Mouse (Mus musculus) natural killer cell, adult 2 months (primary cell): ENCODE measurements around the gene Camk2b.
"Not testable (repeated sequence)": the region's sequence is repeated elsewhere in the genome, so short reads cannot be mapped to it uniquely, and the experiment has no call there.

Experiments used
- DNase-seq, 2 experiments: peaks; one replicate each; pipeline ENCODE4 v3.0.0; 2022; ENCODE audit warnings: low spot score in 2 of 2

Camk2b gene

DNA sequence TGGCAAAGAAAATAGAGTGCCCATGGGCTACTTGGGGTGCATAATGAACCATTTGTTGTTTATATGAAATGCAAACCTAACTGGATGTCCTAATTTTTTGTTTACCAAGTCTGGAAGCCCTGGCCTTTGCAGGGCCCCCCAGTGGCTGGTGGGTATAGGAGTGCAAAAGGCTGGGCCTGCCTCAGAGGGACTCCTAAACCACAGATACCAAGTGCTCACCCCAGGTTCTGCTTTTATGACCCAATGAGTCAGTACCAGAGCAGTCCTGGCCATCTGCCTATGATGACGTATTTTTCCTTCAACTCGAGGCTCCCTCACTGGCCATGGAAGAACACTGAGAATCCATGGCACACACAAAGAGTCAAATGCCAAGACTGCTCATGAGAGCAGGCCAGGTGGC lies 121.1 kb downstream of the Camk2b start:
- no peak for DNase-seq

- no peak for DNase-seq
Observed at GRCm38 (mm10) chr11:5942966-5943365, 123.2 kb downstream of the Camk2b start.

DNA sequence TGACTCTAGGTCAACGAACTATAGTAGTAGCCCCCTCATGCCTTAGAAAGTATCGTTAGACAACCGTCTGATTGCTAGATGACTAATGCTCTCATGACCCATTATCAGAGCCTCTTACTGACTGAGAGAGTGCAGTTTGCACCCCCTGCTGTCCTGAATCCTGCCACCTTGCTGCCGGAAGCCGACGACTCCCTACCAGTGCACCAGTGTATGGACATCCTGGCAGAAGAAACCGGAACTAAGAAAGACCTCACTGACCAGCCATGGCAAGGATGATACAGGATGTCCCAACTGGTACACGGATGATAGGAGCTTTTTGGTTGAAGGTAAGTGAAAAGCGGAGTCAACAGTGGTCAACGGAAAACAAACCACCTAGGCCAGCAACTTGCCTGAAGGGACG lies 131.6 kb downstream of the Camk2b start:
- DNase-seq = not testable (repeated sequence)

DNA sequence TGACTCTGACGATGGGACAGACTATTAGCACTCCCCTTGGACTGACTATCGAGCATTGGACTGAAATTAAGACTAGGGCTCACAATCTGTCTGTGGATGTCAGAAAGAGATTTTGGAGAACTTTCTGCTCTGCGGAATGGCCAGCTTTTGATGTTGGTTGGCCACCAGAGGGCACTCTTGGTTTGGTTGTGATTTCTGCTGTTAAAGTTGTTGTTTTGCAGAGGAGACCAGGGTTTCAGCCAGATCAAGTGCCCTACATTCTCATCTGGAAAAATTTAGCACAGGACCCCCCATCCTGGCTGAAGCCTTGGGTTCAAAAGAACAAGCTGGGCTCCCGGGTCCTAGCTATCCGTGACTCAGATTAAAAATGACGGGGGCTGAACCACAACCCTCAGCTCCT lies 134.2 kb downstream of the Camk2b start:
- not testable (repeated sequence) for DNase-seq

DNA sequence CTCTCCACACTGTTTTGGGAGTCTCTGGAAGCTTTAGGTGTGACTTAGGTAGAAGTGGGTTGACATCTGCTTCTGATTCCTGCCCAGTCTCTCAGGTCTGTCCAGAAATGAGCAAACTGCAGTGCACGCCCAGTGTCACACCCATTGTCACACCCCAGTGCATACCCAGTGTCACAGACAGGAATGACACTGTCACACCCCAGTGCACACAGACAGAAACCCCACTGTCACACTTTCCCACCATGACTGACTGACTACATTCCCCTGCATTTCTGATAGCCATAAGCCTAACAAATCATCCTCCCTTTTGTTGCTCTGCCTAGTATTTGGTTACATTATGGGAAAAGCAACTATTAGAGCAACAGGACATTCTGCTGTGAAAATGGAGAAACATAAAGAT lies 135.6 kb downstream of the Camk2b start:
- no peak for DNase-seq

DNA sequence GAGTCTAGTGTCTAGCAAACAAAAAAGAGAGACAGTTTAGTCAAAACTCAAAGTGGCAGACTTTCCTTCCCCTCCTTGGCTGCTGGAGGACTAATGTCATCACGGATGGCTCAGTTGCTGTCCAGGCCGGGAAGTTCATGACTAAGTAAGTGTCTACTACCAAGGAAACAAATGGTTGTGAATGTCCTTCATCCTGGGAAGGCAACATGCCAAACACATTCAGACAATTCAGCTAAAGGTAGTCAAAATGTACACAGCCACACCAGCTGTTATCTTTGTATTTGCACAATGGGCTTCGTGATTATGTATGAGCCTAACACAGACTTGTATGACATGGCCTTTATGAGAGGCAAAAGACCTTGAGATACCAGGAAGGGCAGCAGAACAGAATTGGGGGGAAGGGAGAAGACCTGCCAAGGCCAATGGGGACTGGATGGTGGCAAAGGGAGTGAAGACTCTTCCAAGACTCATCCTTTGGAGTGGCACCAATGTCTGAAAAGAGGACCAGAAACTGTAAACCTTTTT lies 139.4 kb downstream of the Camk2b start:
- no peak for DNase-seq

- no peak for DNase-seq
Observed at GRCm38 (mm10) chr11:5924699-5925098, 141.5 kb downstream of the Camk2b start.

DNA sequence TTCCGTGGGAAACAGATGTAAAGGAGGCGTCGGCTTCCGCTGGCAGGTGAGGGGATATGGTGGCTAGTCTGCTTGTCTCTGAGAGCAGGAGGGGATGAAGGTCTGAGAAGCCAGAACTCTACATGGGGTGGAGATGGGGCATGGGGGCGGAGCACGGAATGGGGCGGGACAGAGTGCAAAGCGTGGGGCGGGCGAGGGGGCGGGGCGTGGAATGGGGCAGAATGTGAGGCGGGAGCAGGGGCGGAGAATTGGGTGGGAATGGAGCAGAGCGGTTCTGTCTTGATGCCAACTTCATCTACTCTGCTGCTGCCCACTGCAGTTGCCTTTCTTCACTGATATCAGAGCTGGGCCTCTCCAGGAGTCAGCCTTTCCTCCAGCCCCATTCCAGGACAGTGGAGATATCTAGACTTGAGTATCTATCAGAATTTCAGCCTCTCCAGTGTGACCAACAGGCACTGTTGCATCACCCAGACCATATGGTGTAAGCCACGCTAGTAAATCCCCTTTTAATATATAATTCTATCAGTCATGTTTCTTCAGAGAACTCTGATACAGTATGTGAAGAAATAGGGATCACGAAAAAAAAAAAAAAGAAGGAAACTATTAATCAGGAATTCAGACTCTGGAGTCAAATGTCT lies 145.7 kb downstream of the Camk2b start:
- DNase-seq = no peak
